Mouse (Mus musculus): ENCODE results near the gene Slc19a1.

- no peak for TF ChIP-seq POLR2A (IDR thresholded peaks at IDR 0.05; ENCODE audit: borderline replicate concordance, insufficient read depth, low read length)
- no peak for TF ChIP-seq CTCF (IDR thresholded peaks at IDR 0.05; ENCODE audit: borderline replicate concordance, insufficient read depth, low read depth, low read length)
Measured at GRCm38 (mm10) chr10:76997759-76998513, 34.1 kb upstream of the Slc19a1 start.

Measured in cerebellum, adult 2 months (tissue).